Mouse (Mus musculus): ENCODE data around the gene Tpmt. TPM values are rescaled to one million over a fixed set of nuclear protein-coding genes. Genes with fewer than 3 reads are reported as not detected.

Gene Tpmt
- polyA plus RNA-seq, 1 experiment from 2014 or later: 21.5 TPM

DNA sequence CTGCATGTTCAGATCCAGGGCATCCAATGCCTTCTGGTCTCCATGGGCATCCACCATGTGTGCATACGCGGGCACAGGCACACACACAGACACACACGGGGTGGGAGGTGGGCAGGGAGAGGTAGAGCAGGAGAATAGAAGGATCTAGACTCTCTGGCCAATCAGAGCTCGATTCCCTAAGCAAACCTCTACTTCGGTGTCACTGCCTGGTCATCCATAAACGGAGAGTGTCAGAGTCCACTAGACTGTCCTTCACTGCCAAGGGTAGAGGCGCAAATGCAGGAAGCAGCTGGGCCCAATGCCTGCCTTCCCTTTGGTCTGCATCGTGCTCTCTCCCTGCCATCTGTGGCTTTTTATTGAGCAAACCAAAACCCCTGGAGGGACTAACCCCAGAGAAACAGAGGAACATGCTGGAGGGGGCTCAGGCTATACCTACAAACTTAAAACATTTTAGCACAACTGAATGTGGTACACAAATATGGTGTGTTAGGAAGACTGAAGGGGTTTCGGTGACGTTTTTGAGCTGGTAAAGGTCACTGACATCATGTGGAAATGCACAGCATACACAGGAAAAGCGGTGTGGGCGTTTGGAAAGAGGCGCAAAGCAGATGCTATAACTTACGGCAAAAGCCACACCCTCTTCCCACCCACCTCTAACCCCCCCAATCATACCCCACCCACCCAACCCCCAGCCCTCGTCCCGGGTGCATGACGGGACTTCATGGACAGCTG, 14.0 kb downstream of the Tpmt start:
- Histone ChIP-seq H3K9ac (replicated peaks; ENCODE audit: low read depth, low read length) (no peak overlapping the region), H3K4me3 (ENCODE audit: low read depth, low read length) (no peak overlapping the region), H3K9me3 (ENCODE audit: control insufficient read depth, low read length) (no peaks in the 10 kb centered on the region), H3K36me3 (ENCODE audit: control insufficient read depth, insufficient read depth, low read length) (no peaks in the 10 kb centered on the region), H3K4me1 (ENCODE audit: control insufficient read depth, insufficient read depth, low read length) (no peaks in the 10 kb centered on the region), H3K27me3 (ENCODE audit: control insufficient read depth, insufficient read depth, low read length) (no peaks in the 10 kb centered on the region), H3K27ac (ENCODE audit: low read depth, low read length) (no peak overlapping the region), H3K4me2 (ENCODE audit: low read depth, low read length) (no peak overlapping the region)
- ATAC-seq (ENCODE audit: low read depth): no peak
- WGBS: 87% methylated on average over 17 of the region's 17 CpGs

DNA sequence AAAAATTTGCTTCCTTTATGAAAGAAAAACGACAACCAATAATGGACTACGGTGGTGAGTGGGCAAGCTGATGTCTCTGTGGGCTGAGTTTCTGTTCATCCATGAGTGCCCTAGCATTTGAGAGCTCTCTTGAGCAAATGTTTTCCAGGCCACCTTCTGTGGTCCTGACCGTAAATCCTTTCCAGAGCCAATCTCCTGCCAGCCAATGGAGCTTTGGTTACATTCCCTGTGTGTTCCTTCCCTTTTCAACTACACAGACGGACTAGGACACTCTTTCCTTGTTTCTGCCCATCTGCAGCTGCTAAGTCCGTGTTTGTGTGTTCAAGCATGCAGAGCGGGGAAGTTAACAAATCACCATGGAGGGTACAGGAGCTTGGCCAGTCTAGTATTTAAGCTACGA, 23.7 kb downstream of the Tpmt start:
- WGBS: 60% methylated on average over 7 of the region's 7 CpGs
- Histone ChIP-seq H3K9me3 (ENCODE audit: control insufficient read depth, low read length) (no peaks in the 10 kb centered on the region), H3K27me3 (ENCODE audit: control insufficient read depth, insufficient read depth, low read length) (no peaks in the 10 kb centered on the region), H3K4me1 (ENCODE audit: control insufficient read depth, insufficient read depth, low read length) (no peaks in the 10 kb centered on the region), H3K4me3 (ENCODE audit: low read depth, low read length) (no peak overlapping the region), H3K4me2 (ENCODE audit: low read depth, low read length) (no peak overlapping the region), H3K9ac (replicated peaks; ENCODE audit: low read depth, low read length) (no peak overlapping the region), H3K27ac (ENCODE audit: low read depth, low read length) (no peak overlapping the region), H3K36me3 (ENCODE audit: control insufficient read depth, insufficient read depth, low read length) (no peaks in the 10 kb centered on the region)
- no peak for ATAC-seq (ENCODE audit: low read depth)

DNA sequence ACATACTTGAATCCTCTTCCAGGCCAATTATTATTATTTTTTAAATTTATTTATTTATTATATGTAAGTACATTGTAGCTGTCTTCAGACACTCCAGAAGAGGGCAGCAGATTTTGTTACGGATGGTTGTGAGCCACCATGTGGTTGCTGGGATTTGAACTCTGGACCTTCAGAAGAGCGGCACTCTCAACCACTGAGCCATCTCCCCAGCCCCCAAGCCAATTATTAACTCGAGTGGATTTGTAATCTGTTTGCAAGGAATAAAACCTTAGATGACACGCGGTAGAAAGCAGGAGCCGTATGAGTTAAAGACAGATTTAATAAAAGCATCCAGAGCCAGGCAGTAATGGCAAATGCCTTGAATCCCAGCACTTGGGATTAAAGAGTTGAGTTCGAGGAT, 24.8 kb downstream of the Tpmt start:
- Histone ChIP-seq H3K4me2 (ENCODE audit: low read depth, low read length) (no peak overlapping the region), H3K9ac (replicated peaks; ENCODE audit: low read depth, low read length) (no peak overlapping the region), H3K36me3 (ENCODE audit: control insufficient read depth, insufficient read depth, low read length) (no peaks in the 10 kb centered on the region), H3K27me3 (ENCODE audit: control insufficient read depth, insufficient read depth, low read length) (no peaks in the 10 kb centered on the region), H3K27ac (ENCODE audit: low read depth, low read length) (no peak overlapping the region), H3K9me3 (ENCODE audit: control insufficient read depth, low read length) (no peaks in the 10 kb centered on the region), H3K4me1 (ENCODE audit: control insufficient read depth, insufficient read depth, low read length) (no peaks in the 10 kb centered on the region), H3K4me3 (ENCODE audit: low read depth, low read length) (no peak overlapping the region)
- no peak for ATAC-seq (ENCODE audit: low read depth)
- 92% methylated on average over 7 of the region's 7 CpGs for WGBS

DNA sequence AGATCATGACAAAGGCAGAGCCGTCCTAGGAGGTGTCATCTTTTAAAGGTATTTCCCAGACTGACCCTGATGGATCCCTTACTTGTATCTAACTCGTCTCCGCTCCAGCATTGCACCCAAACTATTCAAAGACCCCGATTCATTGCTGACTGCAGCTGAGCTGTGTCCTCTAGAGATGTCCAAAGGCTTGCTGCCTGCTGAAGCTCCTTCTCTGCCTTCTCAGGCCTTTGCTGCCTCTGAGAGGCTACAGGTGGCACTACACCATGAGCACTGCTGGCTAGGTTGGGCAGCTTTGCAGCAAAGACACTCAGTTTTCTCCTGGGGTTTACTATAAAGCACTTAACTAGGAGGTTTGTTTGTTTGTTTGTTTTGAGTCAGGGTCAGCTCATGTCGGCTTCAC, 27.3 kb downstream of the Tpmt start:
- peaks cover 6% of the 10 kb centered on the region; the same call in 1 of the 2 replicates for H3K4me1 ChIP-seq (ENCODE audit: control insufficient read depth, insufficient read depth, low read length)
- H3K27me3 ChIP-seq (ENCODE audit: control insufficient read depth, insufficient read depth, low read length): no peaks in the 10 kb centered on the region
- H3K27ac ChIP-seq (ENCODE audit: low read depth, low read length): no peak overlapping the region
- no peak overlapping the region for H3K4me2 ChIP-seq (ENCODE audit: low read depth, low read length)
- ATAC-seq (ENCODE audit: low read depth): no peak; the same call in 1 of the 2 replicates
- H3K4me3 ChIP-seq (ENCODE audit: low read depth, low read length): no peak overlapping the region
- no peaks in the 10 kb centered on the region for H3K36me3 ChIP-seq (ENCODE audit: control insufficient read depth, insufficient read depth, low read length)
- 44% methylated on average over 5 of the region's 5 CpGs for WGBS
- no peaks in the 10 kb centered on the region for H3K9me3 ChIP-seq (ENCODE audit: control insufficient read depth, low read length)
- H3K9ac ChIP-seq (replicated peaks; ENCODE audit: low read depth, low read length): no peak overlapping the region

DNA sequence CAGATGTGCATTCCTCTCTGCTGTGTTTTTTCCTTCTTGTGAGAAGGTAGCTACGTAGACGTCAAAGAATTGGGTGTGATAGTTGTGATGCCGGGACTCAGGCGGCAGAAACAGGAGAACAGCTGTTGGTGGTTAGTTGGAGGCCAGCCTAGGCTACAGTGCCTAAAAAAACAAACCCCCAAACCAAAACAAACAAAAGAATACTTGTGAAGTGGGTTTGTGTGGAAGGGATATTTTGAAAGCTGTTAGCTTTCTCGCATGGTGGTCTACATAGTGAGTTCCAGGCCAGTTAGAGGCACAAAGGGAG, 29.4 kb downstream of the Tpmt start:
- Histone ChIP-seq H3K27me3 (ENCODE audit: control insufficient read depth, insufficient read depth, low read length) (no peaks in the 10 kb centered on the region), H3K4me1 (ENCODE audit: control insufficient read depth, insufficient read depth, low read length) (peaks cover 6% of the 10 kb centered on the region; the same call in 1 of the 2 replicates), H3K27ac (ENCODE audit: low read depth, low read length) (no peak overlapping the region), H3K9me3 (ENCODE audit: control insufficient read depth, low read length) (peaks cover 4% of the 10 kb centered on the region), H3K9ac (replicated peaks; ENCODE audit: low read depth, low read length) (no peak overlapping the region; the same call in 1 of the 2 replicates), H3K4me3 (ENCODE audit: low read depth, low read length) (peak overlapping the region; percentile 49; the same call in 1 of the 2 replicates), H3K36me3 (ENCODE audit: control insufficient read depth, insufficient read depth, low read length) (no peaks in the 10 kb centered on the region), H3K4me2 (ENCODE audit: low read depth, low read length) (peak overlapping the region; percentile 91; the same call in 1 of the 2 replicates)
- ATAC-seq (ENCODE audit: low read depth): no peak
- WGBS: 79% methylated on average over 5 of the region's 5 CpGs

DNA sequence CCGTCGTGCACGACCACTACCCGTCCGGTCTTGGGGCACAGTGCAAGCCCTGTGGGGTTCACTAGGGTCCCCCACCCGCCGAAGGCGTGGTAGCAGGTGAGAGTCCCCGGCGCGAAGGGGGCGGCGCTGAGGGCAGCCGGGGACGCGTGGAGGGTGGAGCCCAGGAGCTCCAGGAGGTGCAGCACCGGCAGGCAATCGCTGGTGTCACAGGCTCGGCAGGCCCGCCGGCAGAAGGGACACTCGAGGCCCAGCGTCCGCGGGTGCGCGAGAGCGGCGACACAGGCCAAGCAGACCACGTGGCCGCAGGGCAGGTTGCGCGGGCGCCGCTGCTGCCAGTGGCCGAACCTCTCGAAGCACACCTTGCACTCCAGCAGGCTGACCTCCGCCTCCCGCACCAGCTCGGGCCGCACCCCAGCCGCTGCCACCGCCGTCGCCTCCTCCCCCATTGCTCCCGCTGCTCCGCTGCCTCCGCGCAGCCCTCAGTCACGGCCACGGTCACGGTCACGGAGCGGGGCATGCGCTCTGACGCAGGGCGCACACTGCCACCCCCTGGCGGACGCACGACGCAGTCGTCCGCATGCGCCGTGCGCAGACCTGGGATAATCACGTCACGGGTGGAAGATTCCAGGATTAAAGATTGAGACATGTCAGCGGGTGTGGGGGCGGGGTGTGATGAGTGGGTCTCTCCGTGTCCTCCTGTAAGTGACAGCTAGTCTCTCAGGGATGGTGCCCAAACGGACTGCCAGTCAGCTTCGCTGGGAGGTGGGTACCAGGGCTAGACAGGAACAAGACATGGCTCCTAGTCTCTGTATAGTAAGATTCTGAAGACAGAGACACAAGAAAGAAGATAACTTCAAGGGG, 30.0 kb downstream of the Tpmt start, which contains the start of gene Nhlrc1:
TSS of gene Nhlrc1 (minus strand) at position 517 of the 861 bp plus-strand sequence.
- Histone ChIP-seq H3K36me3 (ENCODE audit: control insufficient read depth, insufficient read depth, low read length) (no peaks in the 10 kb centered on the region), H3K9ac (replicated peaks; ENCODE audit: low read depth, low read length) (peak within 1 kb of the TSS; percentile 51), H3K27me3 (ENCODE audit: control insufficient read depth, insufficient read depth, low read length) (no peaks in the 10 kb centered on the region), H3K4me3 (ENCODE audit: low read depth, low read length) (peak within 1 kb of the TSS; percentile 49), H3K4me1 (ENCODE audit: control insufficient read depth, insufficient read depth, low read length) (peaks cover 6% of the 10 kb centered on the region; the same call in 1 of the 2 replicates), H3K4me2 (ENCODE audit: low read depth, low read length) (peak within 1 kb of the TSS; percentile 91), H3K9me3 (ENCODE audit: control insufficient read depth, low read length) (peaks cover 10% of the 10 kb centered on the region), H3K27ac (ENCODE audit: low read depth, low read length) (no peak within 1 kb of the TSS)
- WGBS: 3% methylated on average over 52 of the region's 73 CpGs
- ATAC-seq (ENCODE audit: low read depth): peak; percentile 95

DNA sequence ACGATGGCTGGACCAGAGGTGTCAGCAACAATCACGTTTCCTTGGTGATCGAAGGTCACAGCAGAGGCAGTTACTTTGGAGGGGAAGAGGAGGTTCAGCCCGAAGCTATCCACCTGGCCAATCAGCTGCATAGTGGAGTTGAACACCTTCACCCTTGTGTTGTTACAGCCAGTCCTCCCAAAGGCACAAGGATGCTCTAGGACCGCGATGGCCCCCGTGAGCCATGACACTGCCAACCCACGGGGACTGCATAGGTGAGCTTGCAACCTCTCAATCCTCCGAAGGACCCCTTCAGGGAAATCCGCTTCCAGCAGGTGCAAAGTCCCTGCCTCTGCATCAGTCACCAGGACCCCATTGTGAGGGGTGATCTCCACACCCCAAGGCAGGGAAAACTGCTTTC, 30.8 kb downstream of the Tpmt start:
- H3K4me1 ChIP-seq (ENCODE audit: control insufficient read depth, insufficient read depth, low read length): peaks cover 6% of the 10 kb centered on the region; the same call in 1 of the 2 replicates
- WGBS: 58% methylated on average over 10 of the region's 10 CpGs
- no peak overlapping the region; the same call in 1 of the 2 replicates for H3K9ac ChIP-seq (replicated peaks; ENCODE audit: low read depth, low read length)
- H3K4me3 ChIP-seq (ENCODE audit: low read depth, low read length): peak overlapping the region; percentile 49; the same call in 1 of the 2 replicates
- peaks cover 11% of the 10 kb centered on the region for H3K9me3 ChIP-seq (ENCODE audit: control insufficient read depth, low read length)
- no peaks in the 10 kb centered on the region for H3K27me3 ChIP-seq (ENCODE audit: control insufficient read depth, insufficient read depth, low read length)
- peak overlapping the region; percentile 91 for H3K4me2 ChIP-seq (ENCODE audit: low read depth, low read length)
- H3K36me3 ChIP-seq (ENCODE audit: control insufficient read depth, insufficient read depth, low read length): no peaks in the 10 kb centered on the region
- H3K27ac ChIP-seq (ENCODE audit: low read depth, low read length): no peak overlapping the region
- ATAC-seq (ENCODE audit: low read depth): no peak

DNA sequence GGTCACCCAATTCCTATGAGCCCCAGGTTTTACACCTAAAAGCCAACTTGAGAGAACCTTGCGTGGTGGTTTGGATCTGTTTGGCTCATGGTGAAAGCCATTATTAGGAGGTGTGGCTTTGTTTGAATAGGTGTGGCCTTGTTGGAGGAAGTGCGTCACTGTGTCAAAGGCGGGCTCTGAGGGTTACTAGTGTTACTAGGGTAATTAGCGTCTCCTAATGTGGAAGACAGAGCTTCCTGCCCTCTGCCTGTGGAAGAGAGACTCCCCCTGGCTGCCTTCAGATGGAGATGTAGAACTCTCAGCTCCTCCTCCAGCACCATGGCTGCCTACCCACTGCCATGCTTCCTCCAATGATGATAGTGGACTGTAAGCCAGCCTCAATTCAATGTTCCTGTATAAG, 42.9 kb downstream of the Tpmt start:
- Histone ChIP-seq H3K27me3 (ENCODE audit: control insufficient read depth, insufficient read depth, low read length) (no peaks in the 10 kb centered on the region), H3K4me2 (ENCODE audit: low read depth, low read length) (no peak overlapping the region), H3K27ac (ENCODE audit: low read depth, low read length) (no peak overlapping the region), H3K9me3 (ENCODE audit: control insufficient read depth, low read length) (no peaks in the 10 kb centered on the region), H3K36me3 (ENCODE audit: control insufficient read depth, insufficient read depth, low read length) (no peaks in the 10 kb centered on the region), H3K4me3 (ENCODE audit: low read depth, low read length) (no peak overlapping the region), H3K4me1 (ENCODE audit: control insufficient read depth, insufficient read depth, low read length) (no peaks in the 10 kb centered on the region), H3K9ac (replicated peaks; ENCODE audit: low read depth, low read length) (no peak overlapping the region)
- WGBS: 91% methylated on average over 4 of the region's 4 CpGs
- no peak for ATAC-seq (ENCODE audit: low read depth)

DNA sequence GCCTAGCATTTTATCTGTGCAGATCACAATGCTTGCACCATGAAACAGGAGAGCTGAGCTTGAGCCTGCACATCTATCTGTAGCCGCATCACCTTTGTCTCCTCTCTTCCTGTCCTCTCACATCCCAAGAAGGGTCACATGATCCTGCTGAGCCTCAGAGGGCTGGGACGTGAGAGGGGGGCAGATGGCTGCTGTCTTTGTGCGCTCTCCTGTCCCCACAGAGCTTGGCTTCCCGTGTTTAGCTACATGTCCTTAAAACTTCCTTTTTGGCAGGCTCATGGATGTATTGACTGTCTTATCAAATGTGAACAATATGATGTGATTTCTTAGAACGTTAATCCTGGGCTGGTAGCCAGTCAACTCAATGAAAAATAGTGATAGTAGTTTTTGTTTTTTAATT, 45.0 kb downstream of the Tpmt start:
- Histone ChIP-seq H3K9me3 (ENCODE audit: control insufficient read depth, low read length) (no peaks in the 10 kb centered on the region), H3K4me3 (ENCODE audit: low read depth, low read length) (no peak overlapping the region), H3K27ac (ENCODE audit: low read depth, low read length) (no peak overlapping the region), H3K9ac (replicated peaks; ENCODE audit: low read depth, low read length) (no peak overlapping the region), H3K4me1 (ENCODE audit: control insufficient read depth, insufficient read depth, low read length) (no peaks in the 10 kb centered on the region), H3K27me3 (ENCODE audit: control insufficient read depth, insufficient read depth, low read length) (no peaks in the 10 kb centered on the region), H3K4me2 (ENCODE audit: low read depth, low read length) (no peak overlapping the region), H3K36me3 (ENCODE audit: control insufficient read depth, insufficient read depth, low read length) (no peaks in the 10 kb centered on the region)
- no peak for ATAC-seq (ENCODE audit: low read depth)
- WGBS: 68% methylated on average over 5 of the region's 5 CpGs

Measured in neural tube, embryonic 14.5 days (tissue).